Mouse (Mus musculus) CD8-positive naive resting alpha-beta T cell, adult 2 months (primary cell): ENCODE measurements around the gene Elovl1.

ENCODE experiments used
- DNase-seq, 2 experiments: peaks; one replicate each; pipeline ENCODE4 v3.0.0; 2022; ENCODE audit warnings: low read depth in 2 of 2, low spot score in 2 of 2

Gene Elovl1

GRCm38 (mm10) chr4:118427768-118428451 is at the start of gene Elovl1:
Gene Elovl1, plus strand, starts transcription at chr4:118428093.
- peak; percentile 49 to 60 for DNase-seq

GRCm38 (mm10) chr4:118383271-118383670 is 44.6 kb upstream of the Elovl1 start:
- DNase-seq: no peak

- no peak for DNase-seq
These were observed 40.6 kb upstream of the Elovl1 start for GRCm38 (mm10) chr4:118387316-118387715.

- DNase-seq: no peak
These were observed 37.7 kb upstream of the Elovl1 start for GRCm38 (mm10) chr4:118390146-118390545.

- no peak for DNase-seq
These were observed 33.4 kb upstream of the Elovl1 start for GRCm38 (mm10) chr4:118394505-118394904.

- no peak for DNase-seq
These were observed 32.6 kb upstream of the Elovl1 start for GRCm38 (mm10) chr4:118395289-118395688.

GRCm38 (mm10) chr4:118396433-118396832 is 31.5 kb upstream of the Elovl1 start:
- DNase-seq: no peak

- DNase-seq: no peak
These were observed 29.5 kb upstream of the Elovl1 start for GRCm38 (mm10) chr4:118398400-118398799.

- no peak for DNase-seq
These were observed 26.5 kb upstream of the Elovl1 start for GRCm38 (mm10) chr4:118401421-118401820.

GRCm38 (mm10) chr4:118401918-118402317 is 26.0 kb upstream of the Elovl1 start:
- DNase-seq: no peak

GRCm38 (mm10) chr4:118402701-118403100 is 25.2 kb upstream of the Elovl1 start:
- DNase-seq: no peak

- DNase-seq: peak; percentile 85 to 89
These were observed 18.6 kb upstream of the Elovl1 start, which contains the start of the genes Szt2 and Med8 for GRCm38 (mm10) chr4:118409142-118409900. Gene Szt2, minus strand, starts transcription at chr4:118409273. Gene Med8, plus strand, starts transcription at chr4:118409337.

GRCm38 (mm10) chr4:118410871-118411270 is 17.0 kb upstream of the Elovl1 start:
- no peak for DNase-seq

- no peak for DNase-seq
These were observed 14.3 kb upstream of the Elovl1 start for GRCm38 (mm10) chr4:118413553-118413952.

- no peak for DNase-seq
These were observed 12.1 kb upstream of the Elovl1 start for GRCm38 (mm10) chr4:118415779-118416178.

GRCm38 (mm10) chr4:118416329-118416728 is 11.6 kb upstream of the Elovl1 start:
- DNase-seq: no peak

GRCm38 (mm10) chr4:118417112-118417797 is 10.6 kb upstream of the Elovl1 start:
- DNase-seq: no peak

- DNase-seq: no peak
These were observed 6.5 kb upstream of the Elovl1 start for GRCm38 (mm10) chr4:118421384-118421783.

- DNase-seq: no peak
These were observed 3.2 kb upstream of the Elovl1 start for GRCm38 (mm10) chr4:118424541-118425160.

GRCm38 (mm10) chr4:118425374-118425773 is 2.5 kb upstream of the Elovl1 start:
- DNase-seq: no peak

GRCm38 (mm10) chr4:118427415-118427767 is 502 bp upstream of the Elovl1 start:
- DNase-seq: no peak
